Mouse (Mus musculus) cerebellum, adult 2 months (tissue): ENCODE measurements around the gene Cers6. TPM values are rescaled to one million over a fixed set of nuclear protein-coding genes. Genes with fewer than 3 reads are reported as not detected.

ENCODE experiments used
- DNase-seq, 2 experiments: peaks; one replicate each; pipeline ENCODE4 v3.0.0; 2021
- H3K27ac ChIP-seq: fragments of 200-500 bp; 2 replicates; pipeline ENCODE4 v1.5.1; 2012; ENCODE audit warnings: low read length, control low read depth, inconsistent platforms; ENCODE audit not compliant: insufficient read depth
- H3K27me3 ChIP-seq: fragments of 200-500 bp; 2 replicates; pipeline ENCODE4 v1.6.1; 2012; ENCODE audit warnings: inconsistent platforms, mild to moderate bottlenecking, low read length, moderate library complexity; ENCODE audit not compliant: control insufficient read depth, insufficient read depth
- H3K4me1 ChIP-seq: fragments of 200-500 bp; 2 replicates; pipeline ENCODE4 v1.6.1; 2011; ENCODE audit warnings: low read length; ENCODE audit not compliant: control insufficient read depth, insufficient read depth
- H3K4me3 ChIP-seq: fragments of 200-500 bp; replicated peaks from 2 replicates; pipeline ENCODE3; 2011; ENCODE audit warnings: mild to moderate bottlenecking, low read depth, low read length, control low read depth; ENCODE audit not compliant: insufficient read depth
- CTCF ChIP-seq: fragments of 200-500 bp; IDR thresholded peaks from 2 replicates; pipeline ENCODE4 v1.5.1; 2011; ENCODE audit warnings: low read depth, mild to moderate bottlenecking, control low read depth, low read length, moderate library complexity, borderline replicate concordance; ENCODE audit not compliant: insufficient read depth
- POLR2A ChIP-seq: fragments of 200-500 bp; IDR thresholded peaks from 2 replicates; pipeline ENCODE4 v1.6.1; 2011; ENCODE audit warnings: low read length, control low read depth, borderline replicate concordance; ENCODE audit not compliant: insufficient read depth
- WGBS: fragments of 180-500 bp; shearing (Covaris S2); methylation state at CpG from one replicate; pipeline ENCODE4 v1.1.7; 2018; 5-methylcytosine and 5-hydroxymethylcytosine counted together
- polyA plus RNA-seq: library from polyadenylated mRNA; depleted of rRNA; stranded (reverse); fragments of >200 nt; gene quantifications from 2 replicates; pipeline ENCODE4 v1.2.3, GENCODE M21; 2012

Cers6 gene
- polyA plus RNA-seq, 1 experiment = 29.8 TPM

DNA sequence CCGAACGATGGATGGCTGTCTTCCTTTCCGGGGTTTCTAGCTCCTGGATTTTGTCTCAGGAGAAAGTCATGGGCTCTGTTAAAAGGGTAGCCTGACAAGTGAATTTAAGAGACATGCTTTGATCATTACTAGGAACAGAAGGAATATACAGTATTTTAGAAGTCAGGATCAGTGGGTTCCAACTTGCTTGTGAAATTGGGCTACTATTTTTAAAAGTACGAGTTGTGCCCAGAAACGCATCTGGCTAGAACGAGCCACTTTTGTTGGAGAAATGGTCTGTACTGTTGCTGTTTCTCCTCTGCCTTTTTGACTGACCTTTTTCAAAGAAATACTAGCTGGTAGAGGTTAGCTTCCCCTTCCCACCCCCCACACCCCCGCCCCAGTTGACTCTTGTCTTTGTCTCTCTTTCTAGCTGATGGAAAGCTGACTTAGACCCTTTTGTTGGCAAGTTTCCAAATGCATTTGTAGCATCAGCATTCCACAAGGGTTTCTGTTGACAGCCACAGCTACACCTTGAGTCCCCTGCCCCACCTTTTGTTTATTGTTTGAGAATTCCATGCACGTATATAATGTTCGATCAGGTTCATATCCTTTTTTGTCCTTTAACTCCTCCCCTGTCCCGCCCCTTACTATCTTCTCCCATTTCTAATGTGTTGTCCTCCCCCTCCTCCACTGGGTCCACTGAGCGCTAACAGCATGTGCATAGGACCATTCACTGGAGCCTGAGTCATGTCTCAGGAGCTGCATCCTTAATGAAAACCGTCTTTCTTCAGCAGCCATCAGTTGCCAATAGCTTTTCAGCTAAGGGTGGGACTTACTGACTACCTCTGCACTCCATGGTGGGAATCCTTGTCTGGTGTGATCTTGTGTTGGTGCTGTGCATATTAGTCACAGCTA, 50.6 kb downstream of the Cers6 start:
- H3K4me3 ChIP-seq = no peak overlapping the region
- peak in 1 of 2 experiments; percentile 9 for DNase-seq
- WGBS = 82% methylated on average over 12 of the region's 12 CpGs
- H3K27me3 ChIP-seq = no peaks in the 10 kb centered on the region
- no peak for TF ChIP-seq CTCF
- no peak for TF ChIP-seq POLR2A
- H3K4me1 ChIP-seq = peaks cover 22% of the 10 kb centered on the region
- H3K27ac ChIP-seq = no peak overlapping the region

DNA sequence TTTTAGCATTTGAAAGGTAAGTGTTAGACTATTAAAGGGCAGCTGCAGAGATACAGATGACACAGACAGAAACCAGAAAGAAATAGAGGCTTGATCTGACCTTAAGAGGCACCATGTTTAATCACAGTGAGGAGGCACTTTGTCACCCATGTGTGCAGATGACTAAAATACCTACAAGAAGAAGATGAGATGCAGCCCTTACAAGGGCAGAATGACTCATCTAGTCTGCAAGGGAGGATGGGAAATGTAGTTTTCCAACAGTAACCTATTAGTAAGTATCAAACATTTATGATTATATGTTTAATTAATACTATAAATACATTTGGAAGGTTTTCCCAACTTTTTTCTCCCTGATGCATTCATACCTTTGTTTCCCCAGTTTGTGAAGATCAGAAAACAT, 54.5 kb downstream of the Cers6 start:
- Histone ChIP-seq H3K27me3 (no peaks in the 10 kb centered on the region), H3K4me3 (no peak overlapping the region), H3K27ac (no peak overlapping the region), H3K4me1 (peaks cover 8% of the 10 kb centered on the region; the same call in 1 of the 2 replicates)
- DNase-seq = no peak
- TF ChIP-seq POLR2A (no peak), CTCF (no peak)

- Histone ChIP-seq H3K27me3 (no peaks in the 10 kb centered on the region), H3K27ac (no peak overlapping the region), H3K4me1 (peaks cover 7% of the 10 kb centered on the region; the same call in 1 of the 2 replicates), H3K4me3 (no peak overlapping the region)
- no peak for DNase-seq
- WGBS = 95% methylated on average over 3 of the region's 3 CpGs
- TF ChIP-seq POLR2A (no peak), CTCF (no peak)
Observed at GRCm38 (mm10) chr2:68916299-68916698, 55.1 kb downstream of the Cers6 start.

DNA sequence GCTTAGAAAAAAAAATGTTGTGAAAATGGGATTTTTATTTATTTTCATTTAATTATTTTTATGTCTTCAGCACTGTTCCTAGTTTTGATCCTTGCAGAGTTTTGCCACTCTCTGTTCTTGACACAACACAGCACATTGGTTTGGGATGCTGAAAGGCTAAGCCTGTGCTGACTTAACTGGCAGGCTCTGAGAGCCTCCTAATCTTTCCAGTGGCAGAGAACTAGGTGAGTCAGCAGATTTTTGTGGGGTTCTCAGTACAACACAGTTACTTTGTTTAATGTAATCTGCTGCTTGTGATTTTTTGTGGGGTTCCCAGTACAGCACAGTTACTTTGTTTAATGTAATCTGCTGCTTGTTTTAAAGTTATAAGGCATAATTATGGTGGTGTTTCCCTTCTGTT, 55.8 kb downstream of the Cers6 start:
- H3K4me3 ChIP-seq = no peak overlapping the region
- H3K27me3 ChIP-seq = no peaks in the 10 kb centered on the region
- no peak overlapping the region for H3K27ac ChIP-seq
- peaks cover 7% of the 10 kb centered on the region; the same call in 1 of the 2 replicates for H3K4me1 ChIP-seq
- TF ChIP-seq CTCF (no peak), POLR2A (no peak)
- no peak for DNase-seq

GRCm38 (mm10) chr2:68917524-68917923, 56.3 kb downstream of the Cers6 start:
- no peak overlapping the region for H3K27ac ChIP-seq
- TF ChIP-seq POLR2A (no peak), CTCF (no peak)
- peaks cover 7% of the 10 kb centered on the region; the same call in 1 of the 2 replicates for H3K4me1 ChIP-seq
- no peaks in the 10 kb centered on the region for H3K27me3 ChIP-seq
- DNase-seq = peak in 1 of 2 experiments; percentile 64
- 16% methylated on average over 4 of the region's 4 CpGs for WGBS
- no peak overlapping the region for H3K4me3 ChIP-seq

DNA sequence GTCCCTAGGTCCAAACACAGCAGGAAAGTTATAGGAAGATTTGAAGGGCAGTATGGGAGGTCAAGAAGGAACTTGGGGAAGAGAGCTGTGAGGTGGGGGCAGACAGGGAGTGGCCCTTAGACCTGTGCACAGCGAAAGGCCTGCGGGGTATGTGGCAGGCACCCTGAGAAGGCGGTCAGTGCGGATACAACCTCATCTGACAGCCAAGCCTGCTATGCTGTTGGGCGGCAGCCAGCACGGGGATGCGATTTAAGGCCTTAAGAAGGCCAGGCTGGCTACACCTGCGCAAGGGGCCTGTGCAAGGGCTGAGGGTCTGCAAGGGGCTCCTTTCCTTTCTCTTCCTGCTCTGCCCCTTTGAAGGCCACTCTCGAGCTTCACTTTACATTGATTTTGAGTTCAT, 63.1 kb downstream of the Cers6 start:
- WGBS = 20% methylated on average over 9 of the region's 9 CpGs
- Histone ChIP-seq H3K4me1 (peaks cover 7% of the 10 kb centered on the region; the same call in 1 of the 2 replicates), H3K27me3 (no peaks in the 10 kb centered on the region), H3K27ac (no peak overlapping the region), H3K4me3 (no peak overlapping the region)
- DNase-seq = peak; percentile 80 to 86
- TF ChIP-seq POLR2A = no peak
- no peak for TF ChIP-seq CTCF

DNA sequence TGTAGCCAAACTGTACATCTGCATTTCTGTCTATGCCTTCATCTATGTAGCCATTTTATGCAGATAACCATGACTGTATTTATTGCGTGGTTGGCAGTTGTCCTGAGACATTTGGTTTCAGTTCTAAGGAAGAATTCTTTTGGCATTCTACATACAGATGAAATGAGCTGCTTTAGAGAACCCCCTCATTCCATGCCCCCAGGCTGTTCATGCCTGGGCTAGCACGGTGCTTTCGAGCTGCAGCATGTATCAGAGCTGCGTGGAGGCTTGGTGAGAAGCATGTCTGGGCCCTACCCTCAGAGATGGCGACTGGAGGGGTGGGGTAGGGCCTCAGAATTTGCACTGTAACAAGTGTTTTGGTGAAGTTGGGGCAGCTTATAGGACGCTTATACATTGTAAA, 64.3 kb downstream of the Cers6 start:
- TF ChIP-seq CTCF (no peak), POLR2A (no peak)
- Histone ChIP-seq H3K27me3 (no peaks in the 10 kb centered on the region), H3K27ac (no peak overlapping the region), H3K4me1 (peaks cover 7% of the 10 kb centered on the region; the same call in 1 of the 2 replicates), H3K4me3 (no peak overlapping the region)
- DNase-seq = no peak
- 77% methylated on average over 6 of the region's 6 CpGs for WGBS

DNA sequence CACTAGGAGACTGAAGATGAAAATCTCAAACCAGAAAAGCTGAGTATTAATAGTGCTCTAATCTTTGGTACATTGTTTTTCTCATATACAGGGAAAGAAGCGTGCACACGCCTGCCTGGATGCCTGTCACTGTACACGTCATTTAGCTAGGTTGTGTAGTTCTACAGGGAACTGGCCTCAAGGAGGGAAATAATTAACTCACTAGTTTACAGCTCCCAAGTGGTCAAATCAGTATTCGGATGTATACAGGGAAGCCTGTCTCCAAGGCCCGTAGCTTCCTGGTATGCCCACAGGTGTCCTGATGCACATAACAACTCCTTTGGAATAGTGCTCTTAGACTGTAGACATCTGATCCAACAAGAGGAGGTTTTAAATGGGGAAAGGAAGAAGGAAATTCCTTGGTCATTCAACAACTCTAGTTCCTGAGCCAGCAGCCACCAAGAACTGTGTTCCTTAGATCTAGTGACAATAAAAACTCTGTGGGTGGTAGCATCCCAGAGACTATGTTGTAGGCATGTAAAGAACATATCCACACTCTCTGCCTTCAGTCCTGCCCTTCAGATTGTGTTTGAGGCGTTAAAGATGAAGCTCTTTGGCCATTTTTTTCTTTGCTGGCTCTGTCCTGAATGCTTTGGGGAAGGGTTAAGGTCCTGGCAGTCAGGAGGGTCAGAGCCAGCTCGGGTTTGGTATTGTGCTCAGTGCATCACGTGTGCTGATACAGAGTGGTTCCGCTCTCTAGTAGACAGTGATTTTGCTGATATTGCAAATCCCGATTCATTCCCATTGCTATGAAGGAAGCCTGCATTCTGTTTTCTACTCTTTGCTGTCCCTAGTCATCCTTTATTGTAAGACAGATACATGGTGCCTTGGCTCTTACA, 65.9 kb downstream of the Cers6 start:
- 84% methylated on average over 10 of the region's 10 CpGs for whole genome bisulfite sequencing
- DNase-seq = no peak
- Histone ChIP-seq H3K4me1 (peaks cover 7% of the 10 kb centered on the region; the same call in 1 of the 2 replicates), H3K4me3 (no peak overlapping the region), H3K27me3 (no peaks in the 10 kb centered on the region), H3K27ac (no peak overlapping the region)
- TF ChIP-seq CTCF (no peak), POLR2A (no peak)
